Mouse (Mus musculus) gastrocnemius, adult 8-10 months (tissue): ENCODE results near the gene Cacna1g. TPM values are rescaled to one million over a fixed set of nuclear protein-coding genes. Genes with fewer than 3 reads are reported as not detected.

Experiments
- DNase-seq, 2 experiments: peaks; one replicate each; pipeline ENCODE4 v3.0.0; 2022; ENCODE audit warnings: low spot score in 2 of 2
- total RNA-seq, 4 experiments: library from RNA; stranded (reverse); gene quantifications; 2 replicates each; pipeline ENCODE4 v1.2.4; 2022

Cacna1g gene
- 1 to 10 TPM in 2 of 4 experiments, under 1 TPM in 2; 0.63 to 1.3 (median 0.86) TPM for total RNA-seq

- peak; percentile 66 to 76 for DNase-seq
Measured at GRCm38 (mm10) chr11:94473707-94474543, at the start of gene Cacna1g. Gene Cacna1g, minus strand, starts transcription at chr11:94474198.

- no peak for DNase-seq
Measured at GRCm38 (mm10) chr11:94521219-94521843, 47.3 kb upstream of the Cacna1g start, which contains the start of gene Mycbpap. Gene Mycbpap, minus strand, starts transcription at chr11:94521742.

- no peak for DNase-seq
Measured at GRCm38 (mm10) chr11:94513452-94513851, 39.5 kb upstream of the Cacna1g start.

GRCm38 (mm10) chr11:94508976-94509375 is 35.0 kb upstream of the Cacna1g start:
- DNase-seq: no peak

GRCm38 (mm10) chr11:94501482-94501881 is 27.5 kb upstream of the Cacna1g start:
- DNase-seq: no peak

- DNase-seq: no peak
Measured at GRCm38 (mm10) chr11:94500362-94500761, 26.4 kb upstream of the Cacna1g start.

GRCm38 (mm10) chr11:94499661-94500152 is 25.7 kb upstream of the Cacna1g start, which contains the start of gene Epn3:
Gene Epn3, minus strand, starts transcription at chr11:94499974.
- DNase-seq: no peak

GRCm38 (mm10) chr11:94499035-94499434 is 25.0 kb upstream of the Cacna1g start:
- DNase-seq: no peak

- DNase-seq: peak in 1 of 2 experiments; percentile 28
Measured at GRCm38 (mm10) chr11:94498093-94498996, 24.3 kb upstream of the Cacna1g start.

- no peak for DNase-seq
Measured at GRCm38 (mm10) chr11:94495415-94495814, 21.4 kb upstream of the Cacna1g start.

GRCm38 (mm10) chr11:94491749-94492099 is 17.7 kb upstream of the Cacna1g start:
- no peak for DNase-seq

- DNase-seq: no peak
Measured at GRCm38 (mm10) chr11:94491035-94491748, 17.2 kb upstream of the Cacna1g start.

GRCm38 (mm10) chr11:94489745-94490144 is 15.7 kb upstream of the Cacna1g start:
- no peak for DNase-seq

- no peak for DNase-seq
Measured at GRCm38 (mm10) chr11:94488767-94489533, 15.0 kb upstream of the Cacna1g start.

- peak; percentile 63 to 72 for DNase-seq
Measured at GRCm38 (mm10) chr11:94486001-94486400, 12.0 kb upstream of the Cacna1g start, which contains the start of gene Spata20. Gene Spata20, minus strand, starts transcription at chr11:94486179.

GRCm38 (mm10) chr11:94485223-94485622 is 11.2 kb upstream of the Cacna1g start:
- no peak for DNase-seq

- no peak for DNase-seq
Measured at GRCm38 (mm10) chr11:94484636-94485035, 10.6 kb upstream of the Cacna1g start.

GRCm38 (mm10) chr11:94483921-94484320 is 9.9 kb upstream of the Cacna1g start:
- no peak for DNase-seq

- no peak for DNase-seq
Measured at GRCm38 (mm10) chr11:94483436-94483835, 9.4 kb upstream of the Cacna1g start.

GRCm38 (mm10) chr11:94482738-94483137 is 8.7 kb upstream of the Cacna1g start:
- no peak for DNase-seq
